Mouse (Mus musculus) MEL (cell line): ENCODE measurements around the gene Cpsf4l. TPM values are rescaled to one million over a fixed set of nuclear protein-coding genes. Genes with fewer than 3 reads are reported as not detected.

Experiments
- DNase-seq: peaks from one replicate; pipeline ENCODE4 v3.0.0; 2011; ENCODE audit warnings: low read depth, low spot score
- H3K27ac ChIP-seq: 2 replicates; pipeline ENCODE4 v1.5.1; 2012; ENCODE audit warnings: low read depth, mild to moderate bottlenecking, control low read depth, low read length, moderate library complexity; ENCODE audit not compliant: control insufficient read depth
- H3K27me3 ChIP-seq, 2 experiments: fragments of 150-350 bp in 1 of 2; sonication (generic) in 1 of 2; 2 replicates each; pipeline ENCODE4 v1.6.1; 2012; ENCODE audit warnings: low read length in 2 of 2, mild to moderate bottlenecking in 2 of 2, improper control_type of control experiment in 1 of 2, moderate library complexity in 1 of 2; ENCODE audit not compliant: insufficient read depth in 2 of 2, control insufficient read depth in 1 of 2
- H3K36me3 ChIP-seq, 2 experiments: 2 replicates each; pipeline ENCODE4 v1.6.1; 2012 to 2014; ENCODE audit warnings: low read length in 2 of 2, improper control_type of control experiment in 1 of 2, inconsistent platforms in 1 of 2, mild to moderate bottlenecking in 1 of 2; ENCODE audit not compliant: insufficient read depth in 2 of 2, control insufficient read depth in 1 of 2
- H3K4me1 ChIP-seq, 2 experiments: fragments of 150-350 bp in 1 of 2; sonication (generic) in 1 of 2; 2 replicates each; pipeline ENCODE4 v1.6.1; 2012; ENCODE audit warnings: low read length in 2 of 2, improper control_type of control experiment in 1 of 2, mild to moderate bottlenecking in 1 of 2; ENCODE audit not compliant: insufficient read depth in 2 of 2, control insufficient read depth in 1 of 2
- H3K4me3 ChIP-seq, 2 experiments: fragments of 150-350 bp in 1 of 2; sonication (generic) in 1 of 2; 2 replicates each; pipeline ENCODE4 v1.5.1; 2012; ENCODE audit warnings: low read depth in 2 of 2, low read length in 2 of 2, mild to moderate bottlenecking in 2 of 2, moderate library complexity in 2 of 2, control low read depth in 1 of 2, improper control_type of control experiment in 1 of 2; ENCODE audit not compliant: control insufficient read depth in 1 of 2, insufficient read depth in 1 of 2
- H3K79me2 ChIP-seq: 2 replicates; pipeline ENCODE4 v1.6.1; 2012; ENCODE audit warnings: mild to moderate bottlenecking, low read length, moderate library complexity; ENCODE audit not compliant: control insufficient read depth, poor library complexity, insufficient read depth
- H3K9ac ChIP-seq: 2 replicates; pipeline ENCODE4 v1.6.1; 2012; ENCODE audit warnings: low read depth, mild to moderate bottlenecking, control low read depth, low read length, moderate library complexity; ENCODE audit not compliant: control insufficient read depth, poor library complexity, severe bottlenecking
- H3K9me3 ChIP-seq: fragments of 150-350 bp; sonication (generic); replicated peaks from 2 replicates; pipeline ENCODE4 v1.6.1; 2012; ENCODE audit warnings: mild to moderate bottlenecking, low read length, improper control_type of control experiment, moderate library complexity; ENCODE audit not compliant: insufficient read depth
- CHD2 ChIP-seq: IDR thresholded peaks from 2 replicates; pipeline ENCODE4 v1.6.1; 2011; ENCODE audit warnings: low read length, improper control_type of control experiment
- E2F4 ChIP-seq: IDR thresholded peaks from 2 replicates; pipeline ENCODE4 v1.6.1; 2011; ENCODE audit warnings: low read depth, low read length, improper control_type of control experiment, borderline replicate concordance
- ELF1 ChIP-seq: IDR thresholded peaks from 2 replicates; pipeline ENCODE4 v1.6.1; 2014; ENCODE audit warnings: low read depth, mild to moderate bottlenecking, inconsistent platforms, low read length, improper control_type of control experiment, moderate library complexity
- ETS1 ChIP-seq: IDR thresholded peaks from 2 replicates; pipeline ENCODE4 v1.6.1; 2012; ENCODE audit warnings: low read depth, mild to moderate bottlenecking, inconsistent platforms, low read length, improper control_type of control experiment, moderate library complexity
- GATA1 ChIP-seq: IDR thresholded peaks from 2 replicates; pipeline ENCODE4 v1.6.1; 2011; ENCODE audit warnings: low read depth, low read length, improper control_type of control experiment
- HCFC1 ChIP-seq: IDR thresholded peaks from 2 replicates; pipeline ENCODE4 v1.6.1; 2012; ENCODE audit warnings: low read depth, mild to moderate bottlenecking, inconsistent platforms, low read length, improper control_type of control experiment, moderate library complexity
- JUND ChIP-seq: IDR thresholded peaks from 2 replicates; pipeline ENCODE4 v1.6.1; 2011; ENCODE audit warnings: low read depth, mild to moderate bottlenecking, improper control_type of control experiment, low read length
- KAT2A ChIP-seq: conservative IDR thresholded peaks from 2 replicates; pipeline ENCODE4 v1.6.1; 2012; ENCODE audit warnings: low read depth, low read length, improper control_type of control experiment, inconsistent platforms
- MAFK ChIP-seq: IDR thresholded peaks from 2 replicates; pipeline ENCODE4 v1.6.1; 2011; ENCODE audit warnings: low read depth, mild to moderate bottlenecking, low read length, improper control_type of control experiment, borderline replicate concordance
- MAX ChIP-seq: IDR thresholded peaks from 2 replicates; pipeline ENCODE4 v1.6.1; 2011; ENCODE audit warnings: low read length, improper control_type of control experiment
- MAZ ChIP-seq: IDR thresholded peaks from 2 replicates; pipeline ENCODE4 v1.6.1; 2012; ENCODE audit warnings: low read depth, mild to moderate bottlenecking, inconsistent platforms, low read length, improper control_type of control experiment
- MEF2A ChIP-seq: IDR thresholded peaks from 2 replicates; pipeline ENCODE4 v1.6.1; 2014; ENCODE audit warnings: low read depth, mild to moderate bottlenecking, inconsistent platforms, low read length, improper control_type of control experiment; ENCODE audit not compliant: poor library complexity, insufficient replicate concordance, severe bottlenecking; ENCODE audit errors: extremely low read depth
- MXI1 ChIP-seq: IDR thresholded peaks from 2 replicates; pipeline ENCODE4 v1.6.1; 2011; ENCODE audit warnings: mild to moderate bottlenecking, low read depth, low read length, improper control_type of control experiment
- MYB ChIP-seq: IDR thresholded peaks from 2 replicates; pipeline ENCODE4 v1.6.1; 2011; ENCODE audit warnings: mild to moderate bottlenecking, low read depth, low read length, improper control_type of control experiment
- NELFE ChIP-seq: IDR thresholded peaks from 2 replicates; pipeline ENCODE4 v1.6.1; 2011; ENCODE audit warnings: low read depth, low read length, improper control_type of control experiment
- NRF1 ChIP-seq: IDR thresholded peaks from 2 replicates; pipeline ENCODE4 v1.6.1; 2014; ENCODE audit warnings: low read depth, mild to moderate bottlenecking, inconsistent platforms, low read length, improper control_type of control experiment, moderate library complexity; ENCODE audit not compliant: poor library complexity, insufficient read depth, severe bottlenecking
- POLR2A ChIP-seq, 2 experiments: IDR thresholded peaks; 2 replicates each; pipeline ENCODE4 v1.6.1; 2011 to 2012; ENCODE audit warnings: low read length in 2 of 2, mild to moderate bottlenecking in 2 of 2, control low read depth in 1 of 2, improper control_type of control experiment in 1 of 2, low read depth in 1 of 2, moderate library complexity in 1 of 2; ENCODE audit not compliant: control insufficient read depth in 1 of 2, insufficient read depth in 1 of 2, poor library complexity in 1 of 2
- POLR2AphosphoS5 ChIP-seq: IDR thresholded peaks from 2 replicates; pipeline ENCODE4 v1.6.1; 2012; ENCODE audit warnings: low read depth, borderline replicate concordance, mild to moderate bottlenecking, inconsistent platforms, low read length, moderate library complexity, mixed read lengths
- RAD21 ChIP-seq: IDR thresholded peaks from 2 replicates; pipeline ENCODE4 v1.6.1; 2011; ENCODE audit warnings: mild to moderate bottlenecking, low read depth, low read length, improper control_type of control experiment
- RCOR1 ChIP-seq: IDR thresholded peaks from 2 replicates; pipeline ENCODE4 v1.6.1; 2012; ENCODE audit warnings: low read depth, mild to moderate bottlenecking, inconsistent platforms, low read length, improper control_type of control experiment
- SIN3A ChIP-seq: IDR thresholded peaks from 2 replicates; pipeline ENCODE4 v1.6.1; 2012; ENCODE audit warnings: low read length, improper control_type of control experiment, inconsistent platforms
- UBTF ChIP-seq: IDR thresholded peaks from 2 replicates; pipeline ENCODE4 v1.6.1; 2012; ENCODE audit warnings: low read depth, mild to moderate bottlenecking, inconsistent platforms, low read length, improper control_type of control experiment, moderate library complexity, borderline replicate concordance; ENCODE audit not compliant: insufficient read depth
- USF1 ChIP-seq: IDR thresholded peaks from 2 replicates; pipeline ENCODE4 v1.6.1; 2014; ENCODE audit warnings: low read depth, mild to moderate bottlenecking, inconsistent platforms, low read length, improper control_type of control experiment, moderate library complexity
- ZC3H11A ChIP-seq: IDR thresholded peaks from 2 replicates; pipeline ENCODE4 v1.6.1; 2012; ENCODE audit warnings: low read depth, mild to moderate bottlenecking, inconsistent platforms, low read length, improper control_type of control experiment
- ZKSCAN1 ChIP-seq: IDR thresholded peaks from 2 replicates; pipeline ENCODE4 v1.6.1; 2012; ENCODE audit warnings: low read depth, mild to moderate bottlenecking, inconsistent platforms, low read length, improper control_type of control experiment, moderate library complexity
- polyA plus RNA-seq, 2 experiments: library from polyadenylated mRNA; stranded (reverse) in 1 of 2; unstranded in 1 of 2; fragments of >175 nt in 1 of 2; fragments of >200 nt in 1 of 2; gene quantifications; 2 replicates each; pipeline versions ENCODE4 v1.2.1 to v1.2.4; 2012; ENCODE audit warnings: low replicate concordance in 2 of 2, low read depth in 1 of 2; ENCODE audit not compliant: insufficient read length in 2 of 2, insufficient read depth in 1 of 2, missing spikeins in 1 of 2
- total RNA-seq: library from RNA; depleted of rRNA; stranded (reverse); fragments of 300-350 nt; gene quantifications from 2 replicates; pipeline ENCODE4 v1.2.3, GENCODE M21; 2012

Gene Cpsf4l
- total and polyA plus RNA-seq, 3 experiments: 0.70 TPM; not detected in 2

- Histone ChIP-seq H3K4me1 (no peaks in the 10 kb centered on the region; a peak in 1 of 4 replicates), H3K36me3 (peaks cover 9 to 48% of the 10 kb centered on the region in 2 experiments), H3K27me3 (no peaks in the 10 kb centered on the region), H3K79me2 (peaks cover 11% of the 10 kb centered on the region), H3K9ac (no peak overlapping the region), H3K4me3 (no peak overlapping the region), H3K9me3 (no peaks in the 10 kb centered on the region), H3K27ac (no peak overlapping the region)
- TF ChIP-seq ZC3H11A: no peak
- no peak for TF ChIP-seq POLR2AphosphoS5
- TF ChIP-seq MXI1: no peak
- no peak for TF ChIP-seq MYB
- no peak for TF ChIP-seq NELFE
- TF ChIP-seq HCFC1: no peak
- TF ChIP-seq JUND: no peak
- no peak for TF ChIP-seq SIN3A
- TF ChIP-seq RAD21: no peak
- TF ChIP-seq ELF1: no peak
- TF ChIP-seq MEF2A: no peak
- no peak for TF ChIP-seq E2F4
- no peak for TF ChIP-seq ZKSCAN1
- no peak for TF ChIP-seq GATA1
- TF ChIP-seq KAT2A: no peak
- TF ChIP-seq ETS1: no peak
- TF ChIP-seq NRF1: no peak
- TF ChIP-seq CHD2: no peak
- DNase-seq: no peak
Measured at GRCm38 (mm10) chr11:113668857-113669256, 41.0 kb downstream of the Cpsf4l start.

- TF ChIP-seq RCOR1 (no peak), UBTF (no peak), POLR2A (IDR thresholded peaks at IDR 0.05; ENCODE audit: control insufficient read depth in 1 of 2, insufficient read depth in 1 of 2, low read depth in 1 of 2, low read length in 2 of 2, poor library complexity in 1 of 2) (no peak), JUND (no peak), ZC3H11A (no peak), MAX (no peak), ZKSCAN1 (no peak), MYB (no peak), MAZ (no peak), MAFK (no peak), KAT2A (no peak), USF1 (no peak)
- TF ChIP-seq, all 39 proteins: peak for 0
- no peaks in the 10 kb centered on the region; a peak in 1 of 4 replicates for H3K4me1 ChIP-seq
- no peak overlapping the region for H3K27ac ChIP-seq
- no peak overlapping the region for H3K4me3 ChIP-seq
- no peaks in the 10 kb centered on the region for H3K9me3 ChIP-seq
- DNase-seq: no peak
- no peak overlapping the region for H3K9ac ChIP-seq
- H3K79me2 ChIP-seq: peaks cover 10% of the 10 kb centered on the region
- peaks cover 9 to 40% of the 10 kb centered on the region in 2 experiments for H3K36me3 ChIP-seq
- H3K27me3 ChIP-seq: no peaks in the 10 kb centered on the region
Measured at GRCm38 (mm10) chr11:113667704-113668103, 42.1 kb downstream of the Cpsf4l start.
